Mouse (Mus musculus) kidney, adult 9 months (tissue): Measurements from ENCODE around the gene Edn3.

Source experiments
- DNase-seq: peaks from one replicate; pipeline ENCODE4 v3.0.0; 2022

Edn3 gene

DNA sequence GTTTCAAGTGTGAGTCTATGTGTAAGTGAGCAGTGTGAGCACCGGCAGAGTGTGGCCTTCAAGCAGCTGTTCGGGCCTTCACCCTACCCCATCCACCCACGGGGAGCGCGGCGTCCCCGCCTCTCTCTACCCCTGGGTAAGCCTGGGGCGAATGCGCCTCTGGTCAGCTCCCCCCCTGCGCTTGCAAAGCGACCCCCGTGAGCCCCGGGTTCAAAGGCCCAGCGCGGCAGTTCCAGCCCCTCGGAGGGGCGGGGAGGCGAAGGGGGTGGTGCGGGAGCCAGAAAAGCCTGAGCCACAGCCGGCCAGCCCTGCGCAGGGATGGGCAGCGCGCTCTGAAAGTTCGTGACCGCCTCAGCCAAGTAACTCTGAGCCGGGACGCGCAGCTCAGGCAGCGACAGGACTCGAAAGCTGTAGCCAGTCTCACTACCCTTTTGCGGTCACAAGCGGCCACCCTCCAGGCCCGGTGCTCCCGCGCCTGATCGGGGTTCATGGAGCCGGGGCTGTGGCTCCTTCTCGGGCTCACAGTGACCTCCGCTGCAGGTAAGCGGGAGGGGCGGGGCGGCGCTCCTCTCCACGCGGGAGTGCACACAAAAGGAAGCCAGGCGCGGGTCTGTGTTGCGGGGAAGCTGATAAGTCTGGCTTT is at the start of gene Edn3:
Gene Edn3, plus strand, starts transcription at position 141 of the 643 bp plus-strand sequence.
- no peak for DNase-seq

DNA sequence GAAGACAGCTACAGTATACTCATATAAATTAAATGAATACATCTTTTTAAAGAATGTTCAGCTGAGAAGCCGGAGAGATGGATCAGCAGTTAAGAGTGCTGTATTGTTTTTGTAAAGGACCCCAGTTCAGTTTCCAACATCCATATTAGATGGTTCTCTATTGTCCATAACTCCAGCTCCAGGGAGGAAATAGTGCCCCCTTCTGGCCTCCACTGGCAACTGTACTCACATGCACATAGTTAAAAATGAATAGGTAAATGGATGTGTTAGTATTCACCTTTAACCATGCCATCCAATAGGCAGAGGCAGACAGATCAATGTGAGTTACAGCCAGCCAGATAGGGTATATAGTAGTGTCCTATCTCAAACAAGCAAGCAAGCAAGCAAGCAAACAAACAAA is 48.4 kb upstream of the Edn3 start:
- DNase-seq = no peak

DNA sequence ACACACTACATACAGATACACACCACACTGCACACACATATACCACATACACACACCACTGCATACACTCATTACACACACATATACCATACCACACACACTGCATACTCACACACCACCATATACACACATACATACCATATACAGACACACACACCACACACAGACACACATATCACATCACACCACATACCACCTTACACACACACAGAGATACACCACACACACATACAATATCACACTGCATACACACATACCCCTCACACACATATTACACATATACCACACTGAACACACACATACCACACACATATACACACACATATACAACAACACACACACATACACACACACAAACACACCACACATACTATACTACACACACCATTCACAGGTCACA is 44.5 kb upstream of the Edn3 start:
- no peak for DNase-seq

DNA sequence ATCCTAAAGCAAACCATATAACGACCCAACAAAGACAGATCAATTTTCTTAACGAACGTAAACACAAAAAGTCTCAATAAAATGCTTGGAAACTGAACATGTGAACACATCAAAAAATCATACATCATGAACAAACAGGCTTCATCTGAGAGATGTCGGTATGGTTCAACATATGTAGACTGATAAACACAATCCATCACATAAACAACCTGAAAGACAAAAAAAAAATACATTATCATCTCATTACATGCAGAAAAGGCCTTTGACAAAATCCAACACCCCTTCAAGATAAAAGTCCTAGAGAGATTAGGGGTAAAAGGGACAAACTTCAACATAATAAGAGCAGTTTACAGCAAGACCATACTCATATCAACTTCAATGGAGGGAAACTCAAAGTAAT is 42.6 kb upstream of the Edn3 start:
- no peak for DNase-seq

DNA sequence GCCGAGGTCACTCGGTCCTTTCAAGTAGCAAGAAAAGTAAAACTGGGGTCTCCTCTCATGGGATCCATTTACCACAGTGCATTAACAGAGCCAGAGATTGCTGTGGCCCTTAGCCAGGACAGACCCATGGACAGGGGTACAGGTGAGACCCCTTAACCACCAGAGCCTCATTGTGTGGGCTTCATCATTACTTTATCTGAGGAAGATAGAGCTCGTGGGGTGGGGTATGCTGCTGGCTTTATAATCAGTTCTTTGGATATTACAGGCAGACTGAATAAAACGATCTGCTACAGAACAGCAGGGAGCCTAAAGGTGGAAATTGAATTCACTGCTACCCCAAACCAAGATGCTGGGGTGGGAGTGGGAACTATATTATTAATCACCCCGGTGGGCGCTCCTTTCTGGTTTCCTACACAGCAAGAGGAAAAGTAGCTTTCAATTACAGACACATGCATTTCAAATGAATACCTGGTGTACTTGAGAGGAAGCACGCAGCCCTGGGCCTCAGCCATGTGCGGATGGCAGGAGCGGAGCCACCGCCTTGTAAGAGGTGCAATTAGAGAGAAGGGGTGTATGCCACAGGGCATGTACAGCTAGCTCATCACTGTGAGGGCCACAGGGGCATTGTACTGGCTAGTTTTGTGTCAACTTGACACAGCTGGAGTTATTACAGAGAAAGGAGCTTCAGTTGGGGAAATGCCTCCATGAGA is 33.1 kb upstream of the Edn3 start:
- no peak for DNase-seq

DNA sequence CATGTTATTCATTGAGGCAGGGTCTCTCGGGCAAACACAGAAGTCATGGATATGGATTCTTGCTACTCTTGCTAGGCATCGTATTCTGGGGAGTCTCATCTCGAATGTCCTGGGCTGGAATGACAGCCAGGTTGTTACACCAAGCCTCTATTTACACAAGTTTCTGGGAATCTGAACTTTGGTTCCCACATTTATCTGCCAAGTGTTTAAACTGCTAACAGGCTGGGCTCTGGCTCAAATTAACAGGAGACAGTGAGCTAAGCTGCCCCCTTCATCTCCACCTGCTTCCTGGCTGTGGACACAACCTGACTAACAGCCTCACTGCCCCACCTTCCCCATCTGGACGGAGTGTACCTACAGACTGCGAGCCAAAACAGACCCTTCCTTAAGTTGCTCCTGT is 28.5 kb upstream of the Edn3 start:
- DNase-seq = no peak

DNA sequence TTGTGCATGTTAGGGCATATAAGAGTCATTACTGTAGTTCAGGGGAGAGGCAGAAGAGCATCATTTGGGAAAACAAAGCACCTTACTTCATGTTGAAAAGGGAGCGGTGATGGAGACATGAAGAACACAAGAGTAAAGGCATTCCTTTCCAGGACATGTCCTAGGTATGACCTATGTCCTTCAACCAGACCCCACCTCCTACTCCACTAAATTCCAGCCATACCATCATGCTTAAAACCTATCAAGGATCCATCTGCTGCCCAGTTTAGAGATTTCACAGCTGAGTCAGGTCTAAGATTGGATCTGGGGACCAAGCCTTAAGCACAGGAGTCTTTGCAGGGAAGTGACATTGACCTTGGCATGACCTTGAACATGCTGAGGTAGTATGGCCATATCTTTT is 25.1 kb upstream of the Edn3 start:
- DNase-seq = no peak

DNA sequence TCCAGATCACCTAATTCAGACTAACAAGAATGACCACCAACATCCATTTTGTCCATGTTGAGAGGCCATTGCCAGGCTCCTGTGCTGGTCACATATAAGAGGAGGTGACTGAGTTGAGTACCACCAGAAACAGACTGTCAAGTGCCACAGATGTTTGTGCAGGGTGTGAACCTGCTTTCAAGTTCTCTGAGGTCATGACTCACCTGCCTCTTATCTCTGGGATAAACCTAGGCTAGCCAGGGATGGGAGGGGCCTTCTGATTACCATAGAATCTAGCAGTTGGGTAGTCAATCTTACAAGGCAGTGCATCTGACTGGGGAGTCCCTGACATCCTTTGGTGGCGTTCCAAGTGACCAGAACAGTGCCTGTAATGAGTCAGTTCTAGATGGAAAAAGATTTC is 13.2 kb upstream of the Edn3 start:
- DNase-seq = no peak

DNA sequence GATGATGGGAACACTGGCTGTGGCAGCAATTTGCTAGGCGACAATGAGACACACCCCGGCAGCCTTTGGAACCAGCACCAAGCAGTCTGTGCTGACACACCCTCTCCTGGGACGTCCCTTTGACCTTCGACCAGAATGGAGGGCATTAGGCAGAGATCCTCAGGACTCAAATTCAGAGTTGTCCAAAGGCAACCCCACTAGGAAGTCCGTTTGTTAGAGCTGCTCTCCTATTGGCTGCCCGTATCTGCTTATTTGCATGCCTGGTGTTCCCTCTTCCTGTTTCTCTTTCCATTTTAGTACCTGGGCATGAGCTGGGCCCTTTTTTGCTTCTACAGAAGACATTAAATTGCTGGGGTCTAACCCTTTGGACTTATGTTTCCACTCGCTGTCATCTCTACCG is 12.0 kb upstream of the Edn3 start:
- no peak for DNase-seq

DNA sequence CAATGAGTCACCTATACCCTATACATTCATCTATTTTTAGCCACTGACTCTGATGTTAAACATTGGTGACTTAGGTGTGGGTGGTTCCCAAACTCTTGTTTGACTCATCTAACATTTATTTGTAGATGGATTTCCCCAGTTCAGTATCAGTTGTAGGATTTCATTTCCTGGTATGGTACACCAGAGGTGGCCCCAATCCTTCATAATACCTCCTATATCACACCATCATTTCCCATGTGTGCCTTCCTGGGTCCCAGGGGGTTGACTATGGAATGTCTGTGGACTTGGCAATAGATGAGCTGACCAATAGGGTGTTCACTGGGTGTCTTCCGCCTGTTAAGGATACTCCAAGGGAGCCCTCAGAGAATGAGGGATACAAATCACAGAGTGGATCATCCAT is 7.2 kb upstream of the Edn3 start:
- no peak for DNase-seq

DNA sequence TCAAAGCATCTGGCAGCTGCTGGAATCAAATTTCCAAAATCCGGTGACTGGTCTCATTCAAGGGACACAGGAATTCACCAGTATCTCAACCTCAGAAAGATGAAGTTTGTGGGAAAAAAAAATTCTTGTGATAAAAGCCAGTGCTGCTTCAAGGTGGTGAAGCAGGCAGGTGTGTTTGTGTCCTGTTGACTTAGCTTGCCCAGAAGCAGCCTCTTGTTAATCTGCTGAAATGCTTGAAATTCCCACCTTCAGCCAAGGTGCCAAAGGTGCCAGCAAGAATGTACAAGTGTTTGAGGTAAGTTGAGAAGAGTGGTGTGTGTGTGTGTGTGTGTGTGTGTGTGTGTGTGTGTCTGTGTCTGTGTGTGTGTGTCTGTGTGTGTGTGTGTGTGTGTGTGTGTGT is 6.2 kb upstream of the Edn3 start:
- no peak for DNase-seq

DNA sequence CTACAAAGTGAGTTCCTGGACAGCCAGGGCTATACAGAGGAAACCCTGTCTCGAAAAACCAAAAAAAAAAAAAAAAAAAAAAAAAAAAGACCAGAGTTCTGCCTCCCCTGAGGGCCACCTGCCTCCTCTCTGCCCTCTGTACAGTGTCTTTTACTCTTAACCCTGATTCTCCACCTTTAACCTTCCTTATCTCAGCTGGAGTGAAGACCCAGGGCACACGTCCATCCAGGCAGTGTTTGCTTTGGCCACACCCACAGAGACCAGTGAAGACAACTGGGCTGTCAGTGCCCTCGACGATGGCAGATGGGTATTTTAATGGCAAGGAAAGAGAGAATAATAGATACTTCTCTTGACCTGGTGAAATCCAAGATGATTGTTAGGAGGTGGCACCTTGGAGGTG is 1.2 kb upstream of the Edn3 start:
- no peak for DNase-seq

DNA sequence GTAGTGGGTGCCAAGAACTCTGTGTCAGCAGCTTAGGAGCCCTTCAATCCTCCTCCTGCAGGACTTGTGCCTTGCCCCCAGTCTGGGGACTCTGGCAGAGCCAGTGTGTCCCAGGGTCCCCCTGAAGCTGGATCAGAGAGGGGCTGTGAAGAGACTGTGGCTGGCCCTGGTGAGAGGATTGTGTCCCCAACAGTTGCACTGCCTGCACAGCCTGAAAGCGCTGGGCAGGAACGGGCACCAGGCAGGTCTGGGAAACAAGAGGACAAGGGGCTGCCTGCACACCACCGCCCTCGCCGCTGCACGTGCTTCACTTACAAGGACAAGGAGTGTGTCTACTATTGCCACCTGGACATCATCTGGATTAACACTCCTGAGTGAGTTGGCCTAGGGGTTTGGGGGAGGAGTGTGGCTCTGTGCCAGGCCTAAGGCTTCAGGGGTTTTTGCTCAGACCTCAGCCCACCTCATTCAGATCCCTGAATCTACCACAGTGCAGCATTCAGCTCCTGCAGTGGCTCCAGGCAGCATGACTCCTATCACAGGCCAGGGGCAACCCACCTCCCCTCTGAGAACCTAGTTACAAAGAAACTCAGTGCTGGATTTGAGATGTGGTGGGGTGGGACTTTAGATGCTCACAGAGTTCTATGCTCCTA is 1.2 kb downstream of the Edn3 start:
- no peak for DNase-seq

DNA sequence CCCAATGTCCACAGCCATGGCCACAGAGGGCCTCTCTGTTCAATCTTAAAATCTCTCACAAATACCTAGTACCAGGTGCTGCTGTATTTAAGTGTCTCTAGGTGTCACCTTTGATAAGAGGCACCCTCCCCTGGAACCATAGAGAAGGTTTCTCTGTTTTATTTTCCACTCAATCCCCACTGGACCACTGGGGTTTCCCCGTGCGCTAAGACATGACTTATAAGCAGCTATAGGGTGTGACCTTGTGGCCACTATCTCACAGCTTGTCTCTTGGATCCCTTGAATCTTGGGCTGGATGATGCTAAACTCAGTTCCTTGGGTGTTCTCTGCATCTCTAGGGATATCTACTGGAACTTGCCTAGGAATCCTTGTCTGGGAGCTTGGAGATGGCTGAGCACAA is 1.9 kb downstream of the Edn3 start:
- no peak for DNase-seq

DNA sequence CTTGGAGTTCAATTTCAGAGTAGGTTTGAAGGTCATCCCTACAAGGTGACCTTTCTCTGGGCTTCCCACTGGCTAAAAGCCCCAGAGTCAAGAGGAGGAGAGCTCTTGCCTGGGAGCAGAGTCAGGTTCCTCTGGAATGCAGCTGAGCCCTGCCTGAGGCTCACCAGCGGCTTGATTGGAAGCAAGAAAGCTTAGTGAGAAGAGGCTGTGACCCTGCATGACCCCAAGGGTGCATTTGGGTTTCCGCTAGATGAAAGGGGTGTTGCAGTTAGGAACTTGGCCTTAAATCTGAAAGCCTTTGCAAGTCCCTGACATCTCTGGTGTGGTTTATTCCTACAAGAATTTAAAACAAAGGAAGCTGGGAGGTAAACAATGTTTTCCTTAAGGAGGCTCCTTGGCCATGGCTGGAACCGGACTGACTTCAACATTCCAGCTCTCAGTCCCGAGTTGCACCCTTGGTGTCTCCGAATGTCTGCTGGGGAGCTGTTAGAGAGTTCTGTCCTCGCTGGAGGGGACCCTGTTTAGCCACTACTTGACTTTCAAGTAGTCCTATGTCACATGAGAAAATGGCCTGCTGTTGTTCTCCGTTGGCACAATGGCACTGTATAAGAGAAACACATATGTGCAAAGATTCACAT is 8.6 kb downstream of the Edn3 start:
- DNase-seq = no peak

DNA sequence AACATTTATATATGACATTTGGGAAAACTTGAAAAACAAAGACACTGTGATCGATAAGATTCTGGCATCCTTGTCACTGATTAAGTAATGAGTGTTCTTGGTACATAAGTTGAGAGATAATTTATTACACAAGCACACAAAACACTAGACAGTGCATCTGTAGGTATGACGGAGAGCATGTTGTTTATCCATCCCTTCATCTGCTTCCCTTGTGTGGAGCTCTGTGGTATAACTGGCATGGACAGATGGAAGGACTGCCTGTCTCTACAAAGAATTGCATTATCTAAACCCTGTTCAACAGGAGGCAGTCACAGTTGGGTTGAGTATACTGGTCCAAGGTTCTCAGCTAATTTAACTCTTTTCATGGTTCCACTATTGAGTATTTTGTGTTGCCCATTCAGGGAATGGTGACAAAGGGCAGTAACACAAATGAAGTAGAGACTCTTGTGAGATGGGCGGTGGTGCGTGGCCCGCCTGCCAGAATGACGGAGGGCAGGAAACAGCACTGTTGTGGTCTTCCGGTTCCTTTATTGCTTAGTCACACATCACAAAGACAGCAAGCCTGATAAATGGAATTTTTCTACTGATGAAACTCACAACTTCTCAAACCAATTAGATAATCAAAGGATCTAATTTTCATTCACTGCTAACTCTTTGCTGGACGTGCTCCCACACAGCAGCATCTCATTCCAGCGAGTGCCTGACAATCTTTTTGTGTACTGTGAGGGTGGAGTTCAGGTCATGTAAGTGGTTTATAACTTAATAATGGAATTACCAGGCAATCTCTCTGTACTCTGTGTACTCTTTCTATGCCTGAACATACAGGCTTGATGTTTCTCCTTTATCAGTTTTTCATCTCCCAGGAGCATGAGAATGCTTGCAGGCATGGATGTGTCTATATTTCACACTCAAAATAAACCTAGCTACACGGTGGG is 14.0 kb downstream of the Edn3 start:
- no peak for DNase-seq

DNA sequence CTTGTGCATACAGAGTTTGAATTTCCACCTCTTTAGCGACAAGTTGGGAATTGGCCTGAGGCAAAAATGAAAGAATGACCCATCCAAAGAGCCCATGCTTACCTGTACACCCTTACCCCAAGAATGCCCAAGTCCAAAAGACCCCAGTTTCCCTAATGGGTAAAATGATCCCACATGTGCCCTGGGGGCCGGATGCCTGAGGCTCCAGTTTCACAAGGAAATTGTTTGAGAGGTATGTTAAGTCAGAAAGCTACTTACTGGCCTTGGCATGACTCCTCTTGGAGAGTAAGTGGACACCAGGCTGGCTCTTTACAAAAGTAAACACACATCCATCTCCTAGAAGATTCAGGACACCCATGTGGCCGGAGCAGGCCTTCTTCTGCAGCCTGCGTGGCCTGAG is 21.6 kb downstream of the Edn3 start:
- DNase-seq = no peak

DNA sequence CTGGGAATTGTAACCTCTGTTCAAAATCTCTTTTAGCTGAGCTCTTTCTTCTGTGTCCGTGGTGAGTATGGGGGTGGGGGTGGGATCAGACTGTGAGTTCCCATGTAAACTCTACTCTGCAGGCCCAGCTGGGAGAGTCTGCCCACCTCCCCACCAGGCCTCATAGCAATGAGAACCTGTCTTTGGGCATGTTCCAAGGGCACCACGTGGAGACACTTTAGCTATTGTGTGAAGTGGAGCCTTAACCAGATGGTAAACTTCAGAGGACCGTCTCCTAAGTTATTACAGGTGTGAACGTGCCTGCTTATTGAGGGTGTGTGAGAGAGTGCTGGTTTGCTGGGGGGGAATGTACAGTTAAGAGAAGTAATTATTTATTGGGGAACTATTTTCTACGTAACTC is 22.5 kb downstream of the Edn3 start:
- no peak for DNase-seq

DNA sequence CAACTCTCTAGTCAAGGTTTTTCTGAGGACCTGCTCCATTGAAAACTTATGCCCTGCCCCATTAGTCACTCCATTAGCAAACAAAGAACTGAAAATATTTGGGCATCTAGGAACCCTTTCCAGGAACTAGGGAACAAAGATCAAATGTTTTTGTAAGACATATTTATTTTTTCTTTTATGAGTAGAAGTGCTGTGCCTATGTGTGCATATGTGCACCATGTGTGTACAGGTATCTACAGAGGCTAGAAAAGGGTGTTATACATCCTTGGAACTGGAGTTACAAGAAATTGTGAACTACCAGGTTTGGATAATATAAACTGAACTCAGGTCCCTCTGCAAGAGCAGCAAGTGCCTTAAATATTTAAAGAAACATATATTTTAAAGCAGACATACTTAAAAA is 28.4 kb downstream of the Edn3 start:
- DNase-seq = no peak

DNA sequence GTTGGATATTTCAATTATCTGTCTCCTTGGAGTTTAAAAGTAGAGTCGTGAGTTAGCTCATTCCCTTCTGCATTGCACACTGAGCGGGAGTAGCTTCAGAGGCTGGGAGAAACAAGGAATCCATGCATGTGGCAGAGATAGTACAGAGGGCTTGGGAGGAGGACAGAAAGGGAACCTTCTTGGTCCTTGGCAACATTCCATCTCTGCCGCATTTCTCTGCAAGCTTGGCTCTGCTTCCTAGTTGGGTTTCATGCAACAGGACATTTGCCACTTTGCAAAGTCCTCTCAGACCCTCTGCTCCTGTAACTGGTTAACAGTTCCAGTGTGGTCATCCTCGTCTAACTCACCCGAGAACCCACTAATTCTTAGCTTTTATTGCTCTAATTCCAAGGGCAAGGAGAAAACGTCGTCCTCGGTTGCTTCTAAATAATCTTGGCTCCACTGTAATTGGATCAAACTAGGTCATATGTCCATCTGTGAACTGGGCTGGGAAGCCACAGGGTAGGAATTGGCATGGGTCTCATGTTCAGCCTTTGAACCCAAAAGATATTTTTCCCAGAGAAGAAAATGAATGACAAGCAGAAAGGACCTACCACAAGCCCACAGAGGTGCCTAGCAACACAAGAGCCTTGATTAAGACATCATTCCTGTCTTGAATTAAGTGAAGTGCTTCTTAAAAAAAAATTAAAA is 32.2 kb downstream of the Edn3 start:
- DNase-seq = no peak

DNA sequence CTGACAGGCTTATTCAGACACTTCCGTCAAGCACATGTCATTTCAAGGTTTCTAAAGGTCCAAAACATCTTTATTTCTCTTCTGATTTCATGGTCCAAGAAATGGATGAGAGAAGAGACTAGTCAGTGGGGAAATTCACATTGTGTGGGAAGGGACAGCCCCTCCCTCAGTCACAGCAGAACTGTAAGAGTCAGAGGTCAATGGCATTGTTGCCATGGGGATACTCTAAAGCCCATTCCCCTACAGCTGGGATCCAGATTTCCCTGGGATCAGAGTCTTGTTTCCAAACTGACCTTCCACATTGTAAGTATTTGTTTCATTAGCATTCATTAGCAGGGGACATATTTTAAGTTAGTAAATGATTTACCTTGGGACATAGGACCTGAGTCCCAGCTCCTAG is 32.8 kb downstream of the Edn3 start:
- no peak for DNase-seq

DNA sequence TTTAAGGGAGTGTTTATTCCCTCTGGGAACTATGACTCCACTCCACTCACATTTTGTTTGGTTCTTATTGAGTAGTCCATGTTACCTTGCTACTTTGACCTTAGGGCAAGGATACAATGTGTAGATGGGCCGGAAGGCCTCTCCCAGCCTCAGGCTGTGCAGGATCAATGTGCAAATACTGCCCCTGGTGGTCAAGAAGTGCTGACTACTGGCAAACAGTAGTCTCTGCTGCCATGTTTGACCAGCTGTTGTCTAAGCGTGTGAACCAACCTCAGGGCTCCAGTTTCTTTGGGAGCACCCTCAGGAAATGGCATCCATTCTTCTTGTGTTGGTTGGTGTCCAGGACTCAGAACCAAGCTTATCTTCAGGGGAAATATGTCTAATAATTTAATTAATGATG is 36.6 kb downstream of the Edn3 start:
- no peak for DNase-seq
